Mouse (Mus musculus): ENCODE data around the gene Kcnab2. TPM values are rescaled to one million over a fixed set of nuclear protein-coding genes. Genes with fewer than 3 reads are reported as not detected.

Gene Kcnab2
- polyA plus RNA-seq, 1 experiment from 2014 or later = 2.6 TPM

DNA sequence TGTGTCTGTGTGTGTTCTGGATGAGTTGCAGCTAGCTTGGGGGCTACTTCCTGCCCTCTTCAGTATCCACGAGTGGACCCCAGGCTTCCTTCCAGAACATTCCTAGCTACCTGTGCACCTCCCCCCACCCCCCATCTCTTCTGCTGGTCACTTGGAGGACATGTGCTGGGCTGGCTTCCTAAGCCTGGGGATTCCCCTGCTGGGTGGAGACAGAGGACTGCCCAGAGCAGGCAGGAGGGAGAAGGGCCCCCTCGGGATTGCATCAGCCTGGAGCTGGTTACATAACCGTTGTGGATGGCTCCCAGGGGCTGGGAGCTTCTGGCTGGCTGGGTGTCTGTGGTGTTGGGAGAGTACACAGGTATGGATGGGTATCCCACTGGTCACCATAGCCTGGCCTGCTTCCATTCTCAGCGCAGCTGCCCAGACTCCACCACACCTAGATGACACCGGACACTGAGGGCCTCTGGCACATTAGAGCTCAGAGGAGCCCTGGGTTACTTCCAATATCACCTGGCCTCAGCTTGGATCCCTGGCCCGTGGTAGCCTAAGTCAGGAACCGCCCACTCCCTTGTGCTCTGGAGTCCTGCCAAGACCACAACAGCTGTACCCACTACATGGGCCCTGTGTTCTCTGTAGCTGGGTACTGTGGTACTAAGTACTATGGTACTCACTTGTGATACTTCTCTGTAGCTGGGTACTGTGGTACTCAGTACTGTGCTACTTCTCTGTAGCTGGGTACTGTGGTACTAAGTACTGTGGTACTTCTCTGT, 132.4 kb downstream of the Kcnab2 start:
- Histone ChIP-seq H3K4me2 (replicated peaks; ENCODE audit: low read depth, low read length) (no peak overlapping the region), H3K36me3 (ENCODE audit: insufficient read depth, low read length) (no peaks in the 10 kb centered on the region), H3K9ac (replicated peaks; ENCODE audit: low read depth) (no peak overlapping the region), H3K4me3 (ENCODE audit: low read depth, low read length) (no peak overlapping the region), H3K27ac (ENCODE audit: low read length) (no peak overlapping the region), H3K4me1 (ENCODE audit: insufficient read depth, low read depth, low read length) (no peaks in the 10 kb centered on the region), H3K27me3 (replicated peaks; ENCODE audit: insufficient read depth, low read length) (peaks cover 8% of the 10 kb centered on the region), H3K9me3 (ENCODE audit: low read length) (no peaks in the 10 kb centered on the region)
- DNase-seq (ENCODE audit: low spot score) = peak; percentile 76
- 32% methylated on average over 7 of the region's 7 CpGs for WGBS
- TF ChIP-seq CTCF (IDR thresholded peaks at IDR 0.05) (no peak), EP300 (IDR thresholded peaks at IDR 0.05) (no peak)
- peak; percentile 82 for ATAC-seq

DNA sequence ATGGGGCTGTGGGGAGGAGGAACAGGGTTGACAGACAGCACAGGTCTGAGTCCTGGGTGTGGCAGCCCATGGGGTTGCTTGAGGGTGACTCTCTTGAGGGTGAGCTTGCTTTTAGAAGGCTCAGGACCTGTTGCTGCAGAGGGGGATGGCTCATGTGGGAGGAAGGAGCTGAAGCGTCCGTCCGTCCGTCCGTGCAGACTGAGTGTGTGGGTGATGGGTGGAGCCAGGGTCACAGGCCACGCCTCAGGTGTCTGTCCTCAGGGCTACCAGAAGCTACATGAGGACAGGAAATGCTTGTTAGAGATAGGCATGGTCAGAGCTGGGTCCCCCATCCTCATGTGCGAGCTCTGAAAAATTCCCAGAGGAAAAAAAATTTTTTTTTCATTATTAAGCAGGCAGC, 133.0 kb downstream of the Kcnab2 start:
- Histone ChIP-seq H3K27ac (ENCODE audit: low read length) (no peak overlapping the region), H3K4me2 (replicated peaks; ENCODE audit: low read depth, low read length) (no peak overlapping the region), H3K4me1 (ENCODE audit: insufficient read depth, low read depth, low read length) (no peaks in the 10 kb centered on the region), H3K9me3 (ENCODE audit: low read length) (no peaks in the 10 kb centered on the region), H3K4me3 (ENCODE audit: low read depth, low read length) (no peak overlapping the region), H3K27me3 (replicated peaks; ENCODE audit: insufficient read depth, low read length) (peaks cover 12% of the 10 kb centered on the region), H3K9ac (replicated peaks; ENCODE audit: low read depth) (no peak overlapping the region), H3K36me3 (ENCODE audit: insufficient read depth, low read length) (no peaks in the 10 kb centered on the region)
- 38% methylated on average over 7 of the region's 7 CpGs for WGBS
- ATAC-seq (no peak), DNase-seq (ENCODE audit: low spot score) (no peak)
- TF ChIP-seq EP300 (IDR thresholded peaks at IDR 0.05) = no peak
- no peak for TF ChIP-seq CTCF (IDR thresholded peaks at IDR 0.05)

DNA sequence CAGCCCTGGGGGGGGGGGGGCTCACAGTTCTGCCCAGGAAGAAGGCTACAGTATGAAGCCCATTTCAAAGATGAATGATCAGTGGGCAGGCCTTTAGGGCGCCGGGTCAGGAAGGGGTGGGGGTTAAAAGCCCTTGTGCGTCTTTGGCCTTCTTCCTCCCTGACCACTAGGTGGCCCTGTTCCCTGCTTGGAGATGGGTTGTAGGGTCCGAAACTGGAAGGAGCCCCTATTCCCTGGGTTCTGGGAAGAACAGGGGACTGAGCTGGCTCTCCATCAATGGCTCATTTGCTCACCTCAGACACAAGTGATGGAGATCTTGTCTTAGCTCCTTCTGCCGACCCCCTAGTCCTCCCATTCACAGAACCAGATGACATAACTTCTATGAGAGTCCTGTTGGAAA, 134.4 kb downstream of the Kcnab2 start:
- Histone ChIP-seq H3K4me2 (replicated peaks; ENCODE audit: low read depth, low read length) (no peak overlapping the region), H3K9ac (replicated peaks; ENCODE audit: low read depth) (no peak overlapping the region), H3K4me3 (ENCODE audit: low read depth, low read length) (no peak overlapping the region), H3K9me3 (ENCODE audit: low read length) (no peaks in the 10 kb centered on the region), H3K4me1 (ENCODE audit: insufficient read depth, low read depth, low read length) (no peaks in the 10 kb centered on the region), H3K27ac (ENCODE audit: low read length) (no peak overlapping the region), H3K36me3 (ENCODE audit: insufficient read depth, low read length) (no peaks in the 10 kb centered on the region), H3K27me3 (replicated peaks; ENCODE audit: insufficient read depth, low read length) (peaks cover 25% of the 10 kb centered on the region)
- TF ChIP-seq EP300 (IDR thresholded peaks at IDR 0.05) = no peak
- peak; percentile 68 for TF ChIP-seq CTCF (IDR thresholded peaks at IDR 0.05)
- DNase-seq (ENCODE audit: low spot score) (no peak), ATAC-seq (no peak)
- WGBS = 9% methylated on average over 5 of the region's 5 CpGs

Other genes with a start within 250 kb of the Kcnab2 start
- gene Gpr153, start 203.6 kb downstream of the Kcnab2 start, polyA plus RNA-seq (2015; fragmentation: Nextera tagmentation; extraction: Ambion mirVana) = 11.1 and 12.3 TPM in 2 replicates
- gene Hes3, start 186.2 kb downstream of the Kcnab2 start, polyA plus RNA-seq (2015; fragmentation: Nextera tagmentation; extraction: Ambion mirVana) = not detected in 2 replicates
- gene Icmt, start 180.6 kb downstream of the Kcnab2 start, polyA plus RNA-seq (2015; fragmentation: Nextera tagmentation; extraction: Ambion mirVana) = 16.9 and 18.9 TPM in 2 replicates
- 0.53 and 0.70 TPM in 2 replicates for gene Rnf207, start 158.9 kb downstream of the Kcnab2 start, polyA plus RNA-seq (2015; fragmentation: Nextera tagmentation; extraction: Ambion mirVana)
- 265 and 266 TPM in 2 replicates for gene Rpl22, start 152.1 kb downstream of the Kcnab2 start, polyA plus RNA-seq (2015; fragmentation: Nextera tagmentation; extraction: Ambion mirVana)
- 0.06 and 0.07 TPM in 2 replicates for gene Chd5, start 139.2 kb downstream of the Kcnab2 start, polyA plus RNA-seq (2015; fragmentation: Nextera tagmentation; extraction: Ambion mirVana)
- 0.75 and 0.95 TPM in 2 replicates for gene Nphp4, start 1.2 kb downstream of the Kcnab2 start, polyA plus RNA-seq (2015; fragmentation: Nextera tagmentation; extraction: Ambion mirVana)

Measured in lung, postnatal 0 days (tissue).